Mouse (Mus musculus) CH12.LX (cell line): Measurements from ENCODE around the gene Arap2. TPM values are rescaled to one million over a fixed set of nuclear protein-coding genes. Genes with fewer than 3 reads are reported as not detected.

Experiments used
- DNase-seq: peaks from one replicate; pipeline ENCODE4 v3.0.0-alpha.2; 2013; ENCODE audit errors: extremely low read depth
- H3K27ac ChIP-seq: 2 replicates; pipeline ENCODE4 v1.5.1; 2012; ENCODE audit warnings: low read depth, mild to moderate bottlenecking, control low read depth, moderate library complexity; ENCODE audit not compliant: insufficient read depth
- H3K27me3 ChIP-seq: replicated peaks from 2 replicates; pipeline ENCODE3; 2012; ENCODE audit warnings: inconsistent platforms
- H3K36me3 ChIP-seq, 2 experiments: replicated peaks in 1 of 2; 2 replicates each; pipeline versions ENCODE3 to v1.6.1; 2012; ENCODE audit warnings: inconsistent platforms in 1 of 2, low read length in 1 of 2, mild to moderate bottlenecking in 1 of 2, mixed read lengths in 1 of 2, moderate library complexity in 1 of 2; ENCODE audit not compliant: control insufficient read depth in 1 of 2, insufficient read depth in 1 of 2
- H3K4me1 ChIP-seq, 2 experiments: 2 replicates each; pipeline ENCODE4 v1.6.1; 2012; ENCODE audit warnings: inconsistent platforms in 1 of 2, moderate library complexity in 1 of 2; ENCODE audit not compliant: insufficient read depth in 2 of 2, control insufficient read depth in 1 of 2
- H3K4me2 ChIP-seq: 2 replicates; pipeline ENCODE4 v1.6.1; 2012; ENCODE audit warnings: low read depth, mild to moderate bottlenecking, control low read depth; ENCODE audit not compliant: poor library complexity, insufficient read depth, severe bottlenecking
- H3K4me3 ChIP-seq, 3 experiments: fragments of 150-350 bp in 1 of 3; sonication (generic) in 1 of 3; replicated peaks in 1 of 3; 2 replicates each; pipeline versions ENCODE3 to v1.5.1; 2011 to 2012; ENCODE audit warnings: low read depth in 2 of 3, low read length in 2 of 3, mild to moderate bottlenecking in 2 of 3, moderate library complexity in 2 of 3, control low read depth in 1 of 3, improper control_type of control experiment in 1 of 3, inconsistent platforms in 1 of 3, mixed read lengths in 1 of 3; ENCODE audit not compliant: poor library complexity in 1 of 3
- H3K79me2 ChIP-seq: replicated peaks from 2 replicates; pipeline ENCODE4 v1.6.1; 2012; ENCODE audit warnings: mild to moderate bottlenecking, moderate library complexity; ENCODE audit not compliant: control insufficient read depth, poor library complexity, insufficient read depth, severe bottlenecking; ENCODE audit errors: extremely low read depth
- H3K9ac ChIP-seq: 2 replicates; pipeline ENCODE4 v1.6.1; 2012; ENCODE audit warnings: low read depth, mild to moderate bottlenecking, control low read depth, moderate library complexity; ENCODE audit not compliant: insufficient read depth
- H3K9me3 ChIP-seq: replicated peaks from 2 replicates; pipeline ENCODE3; 2012; ENCODE audit warnings: low read length, inconsistent platforms, mixed read lengths
- CHD1 ChIP-seq: IDR thresholded peaks from 2 replicates; pipeline ENCODE4 v1.6.1; 2012; ENCODE audit warnings: low read depth, low read length, improper control_type of control experiment, inconsistent platforms
- CHD2 ChIP-seq: IDR thresholded peaks from 2 replicates; pipeline ENCODE4 v1.6.1; 2011; ENCODE audit warnings: low read length, improper control_type of control experiment
- CTCF ChIP-seq, 2 experiments: IDR thresholded peaks in 1 of 2; conservative IDR thresholded peaks in 1 of 2; 2 replicates each; pipeline ENCODE4 v1.5.1; 2011 to 2012; ENCODE audit warnings: low read depth in 2 of 2, low read length in 2 of 2, improper control_type of control experiment in 1 of 2, inconsistent platforms in 1 of 2, mild to moderate bottlenecking in 1 of 2, moderate library complexity in 1 of 2
- E2F4 ChIP-seq: IDR thresholded peaks from 2 replicates; pipeline ENCODE4 v1.6.1; 2011; ENCODE audit warnings: low read depth, low read length, improper control_type of control experiment; ENCODE audit not compliant: insufficient replicate concordance
- EP300 ChIP-seq: IDR thresholded peaks from 2 replicates; pipeline ENCODE4 v1.6.1; 2011; ENCODE audit warnings: low read length, improper control_type of control experiment
- HCFC1 ChIP-seq: IDR thresholded peaks from 2 replicates; pipeline ENCODE4 v1.6.1; 2012; ENCODE audit warnings: low read depth, mild to moderate bottlenecking, inconsistent platforms, low read length, improper control_type of control experiment
- IRF4 ChIP-seq: IDR thresholded peaks from 2 replicates; pipeline ENCODE4 v1.6.1; 2014; ENCODE audit warnings: low read depth, mild to moderate bottlenecking, inconsistent platforms, low read length, improper control_type of control experiment
- JUN ChIP-seq: IDR thresholded peaks from 2 replicates; pipeline ENCODE4 v1.6.1; 2011; ENCODE audit warnings: low read depth, mild to moderate bottlenecking, low read length, improper control_type of control experiment, moderate library complexity; ENCODE audit not compliant: insufficient read depth
- JUND ChIP-seq: conservative IDR thresholded peaks from 2 replicates; pipeline ENCODE4 v1.6.1; 2011; ENCODE audit warnings: low read depth, low read length, improper control_type of control experiment
- KAT2A ChIP-seq: IDR thresholded peaks from 2 replicates; pipeline ENCODE4 v1.6.1; 2012; ENCODE audit warnings: low read length, improper control_type of control experiment, inconsistent platforms; ENCODE audit not compliant: insufficient replicate concordance
- MAFK ChIP-seq: IDR thresholded peaks from 2 replicates; pipeline ENCODE4 v1.6.1; 2011; ENCODE audit warnings: low read length, improper control_type of control experiment; ENCODE audit not compliant: insufficient replicate concordance
- MAX ChIP-seq: IDR thresholded peaks from 2 replicates; pipeline ENCODE4 v1.6.1; 2011; ENCODE audit warnings: low read length, improper control_type of control experiment
- MAZ ChIP-seq: IDR thresholded peaks from 2 replicates; pipeline ENCODE4 v1.6.1; 2012; ENCODE audit warnings: low read depth, mild to moderate bottlenecking, inconsistent platforms, low read length, improper control_type of control experiment, moderate library complexity
- MYC ChIP-seq: IDR thresholded peaks from 2 replicates; pipeline ENCODE4 v1.6.1; 2011; ENCODE audit warnings: low read depth, mild to moderate bottlenecking, improper control_type of control experiment, low read length
- NELFE ChIP-seq: IDR thresholded peaks from 2 replicates; pipeline ENCODE4 v1.6.1; 2011; ENCODE audit warnings: low read depth, low read length, improper control_type of control experiment
- NRF1 ChIP-seq: IDR thresholded peaks from 2 replicates; pipeline ENCODE4 v1.6.1; 2014; ENCODE audit warnings: low read depth, mild to moderate bottlenecking, inconsistent platforms, low read length, improper control_type of control experiment, moderate library complexity
- PAX5 ChIP-seq: IDR thresholded peaks from 2 replicates; pipeline ENCODE4 v1.6.1; 2012; ENCODE audit warnings: low read length, inconsistent platforms, mixed read lengths
- POLR2AphosphoS2 ChIP-seq: IDR thresholded peaks from 2 replicates; pipeline ENCODE4 v1.6.1; 2011; ENCODE audit warnings: low read depth, low read length, improper control_type of control experiment
- RAD21 ChIP-seq: IDR thresholded peaks from 2 replicates; pipeline ENCODE4 v1.6.1; 2011; ENCODE audit warnings: low read depth, mild to moderate bottlenecking, low read length, improper control_type of control experiment, moderate library complexity
- RCOR1 ChIP-seq: conservative IDR thresholded peaks from 2 replicates; pipeline ENCODE4 v1.6.1; 2012; ENCODE audit warnings: low read depth, mild to moderate bottlenecking, inconsistent platforms, low read length, improper control_type of control experiment
- SMC3 ChIP-seq: IDR thresholded peaks from 2 replicates; pipeline ENCODE4 v1.6.1; 2011; ENCODE audit warnings: low read depth, low read length, improper control_type of control experiment
- UBTF ChIP-seq: IDR thresholded peaks from 2 replicates; pipeline ENCODE4 v1.6.1; 2012; ENCODE audit warnings: low read depth, mild to moderate bottlenecking, inconsistent platforms, low read length, improper control_type of control experiment, moderate library complexity
- USF2 ChIP-seq: conservative IDR thresholded peaks from 2 replicates; pipeline ENCODE4 v1.6.1; 2011; ENCODE audit warnings: low read depth, low read length, improper control_type of control experiment
- ZKSCAN1 ChIP-seq: IDR thresholded peaks from 2 replicates; pipeline ENCODE4 v1.6.1; 2012; ENCODE audit warnings: low read depth, inconsistent platforms, low read length, improper control_type of control experiment, borderline replicate concordance
- ZMIZ1 ChIP-seq: IDR thresholded peaks from 2 replicates; pipeline ENCODE4 v1.6.1; 2012; ENCODE audit warnings: low read depth, mild to moderate bottlenecking, inconsistent platforms, low read length, improper control_type of control experiment
- dilution Hi-C: fragments of 300-500 bp; cut with MboI; formaldehyde crosslinking; loops from 2 replicates; pipeline ENCODE4 v1.14.3; 2020; ENCODE audit warnings: low sequenced_read_pairs; ENCODE audit not compliant: extremely low pct_unique_long_range_greater_than_20kb, extremely low pct_ligation_motif_present
- in situ Hi-C: fragments of 300-500 bp; cut with MboI; formaldehyde crosslinking; loops from 3 replicates; pipeline ENCODE4 v1.14.3; 2019; ENCODE audit warnings: low sequenced_read_pairs, low pct_ligation_motif_present, low pct_unique_long_range_greater_than_20kb, mixed read lengths
- polyA plus RNA-seq: library from polyadenylated mRNA; unstranded; fragments of >175 nt; gene quantifications from 2 replicates; pipeline ENCODE4 v1.2.1, GENCODE M21; 2012; ENCODE audit warnings: low read depth; ENCODE audit not compliant: insufficient read length
- total RNA-seq, 2 experiments: library from RNA; depleted of rRNA; stranded (reverse); fragments of 300-350 nt in 1 of 2; fragments of >200 nt in 1 of 2; gene quantifications; 2 replicates each; pipeline ENCODE4 v1.2.3; 2012 to 2014

Gene Arap2
- total and polyA plus RNA-seq, 3 experiments, result 6.6 to 15.1 (median 9.4) TPM

DNA sequence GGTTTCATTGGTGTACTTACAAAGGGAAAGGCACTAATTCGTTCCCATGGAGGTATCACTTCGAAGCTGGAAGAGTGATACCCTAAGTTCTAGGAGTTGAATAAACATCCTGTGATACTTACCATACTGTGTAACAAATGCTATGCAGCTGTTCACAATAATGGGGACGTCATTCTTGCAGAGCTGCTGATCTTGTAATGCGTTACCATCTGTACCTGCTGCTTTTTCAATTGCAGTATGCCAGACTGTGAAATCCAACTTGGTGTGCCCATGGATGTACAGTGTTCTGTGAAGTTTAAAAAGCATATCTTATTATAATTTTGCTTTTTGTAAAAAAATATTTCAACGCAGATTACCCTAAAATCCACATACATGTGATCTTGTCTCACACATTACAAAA is 112.0 kb downstream of the Arap2 start:
- H3K9me3 ChIP-seq, result no peaks in the 10 kb centered on the region
- H3K36me3 ChIP-seq, result peaks cover 0 to 14% of the 10 kb centered on the region in 2 experiments
- in situ Hi-C loops, result no loop called here
- no peak overlapping the region for H3K4me3 ChIP-seq
- no peaks in the 10 kb centered on the region for H3K79me2 ChIP-seq
- no peaks in the 10 kb centered on the region for H3K27me3 ChIP-seq
- DNase-seq, result no peak
- no peak overlapping the region for H3K9ac ChIP-seq
- H3K27ac ChIP-seq, result no peak overlapping the region
- dilution Hi-C loops, result no loop called here
- TF ChIP-seq MAX (no peak), NELFE (no peak), JUND (no peak), HCFC1 (no peak), CTCF (conservative IDR thresholded peaks at IDR 0.05 in 1 of 2, IDR thresholded peaks at IDR 0.05 in 1 of 2; ENCODE audit: low read depth in 2 of 2, low read length in 2 of 2) (no peak), RAD21 (no peak), NRF1 (no peak), SMC3 (no peak), IRF4 (no peak), USF2 (no peak), E2F4 (no peak), ZKSCAN1 (no peak), RCOR1 (no peak), ZMIZ1 (no peak), MAZ (no peak), CHD2 (no peak), POLR2AphosphoS2 (no peak), PAX5 (no peak), JUN (no peak), MAFK (no peak)
- TF ChIP-seq, all 38 proteins: peak for 0
- Histone ChIP-seq H3K4me2 (no peak overlapping the region), H3K4me1 (no peaks in the 10 kb centered on the region)

DNA sequence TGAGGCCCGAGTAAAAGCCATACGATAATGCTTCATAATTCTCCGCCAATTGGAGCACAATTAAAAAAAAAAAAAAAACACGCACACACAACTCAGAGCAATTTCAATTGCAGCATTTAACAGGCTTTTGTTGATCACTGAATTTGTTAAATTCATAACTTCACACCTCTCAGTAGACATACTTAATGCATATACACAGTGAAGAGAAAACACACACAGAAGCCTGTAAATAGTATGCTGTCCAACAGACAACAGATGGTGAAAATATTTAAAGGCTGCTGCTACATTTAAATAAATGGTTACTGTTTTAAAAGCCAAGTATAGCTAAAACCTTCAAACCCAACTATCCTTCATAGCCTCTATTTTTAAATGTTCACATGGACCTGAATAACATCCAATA is 123.6 kb downstream of the Arap2 start:
- Histone ChIP-seq H3K9ac (no peak overlapping the region), H3K4me3 (no peak overlapping the region), H3K9me3 (no peaks in the 10 kb centered on the region), H3K27ac (no peak overlapping the region), H3K36me3 (peaks cover 4 to 14% of the 10 kb centered on the region in 2 experiments), H3K27me3 (no peaks in the 10 kb centered on the region), H3K4me2 (no peak overlapping the region), H3K4me1 (no peaks in the 10 kb centered on the region), H3K79me2 (no peaks in the 10 kb centered on the region)
- DNase-seq, result no peak
- in situ Hi-C loops (no loop called here), dilution Hi-C loops (no loop called here)
- TF ChIP-seq CHD1 (no peak), JUND (no peak), MYC (no peak), EP300 (no peak), KAT2A (no peak), UBTF (no peak)
